Mouse (Mus musculus): ENCODE measurements around the gene Mrto4. TPM values are rescaled to one million over a fixed set of nuclear protein-coding genes. Genes with fewer than 3 reads are reported as not detected.

Mrto4 gene
- 29.4 and 37.3 TPM in 2 replicates for polyA plus RNA-seq (2012; rRNA removed)

DNA sequence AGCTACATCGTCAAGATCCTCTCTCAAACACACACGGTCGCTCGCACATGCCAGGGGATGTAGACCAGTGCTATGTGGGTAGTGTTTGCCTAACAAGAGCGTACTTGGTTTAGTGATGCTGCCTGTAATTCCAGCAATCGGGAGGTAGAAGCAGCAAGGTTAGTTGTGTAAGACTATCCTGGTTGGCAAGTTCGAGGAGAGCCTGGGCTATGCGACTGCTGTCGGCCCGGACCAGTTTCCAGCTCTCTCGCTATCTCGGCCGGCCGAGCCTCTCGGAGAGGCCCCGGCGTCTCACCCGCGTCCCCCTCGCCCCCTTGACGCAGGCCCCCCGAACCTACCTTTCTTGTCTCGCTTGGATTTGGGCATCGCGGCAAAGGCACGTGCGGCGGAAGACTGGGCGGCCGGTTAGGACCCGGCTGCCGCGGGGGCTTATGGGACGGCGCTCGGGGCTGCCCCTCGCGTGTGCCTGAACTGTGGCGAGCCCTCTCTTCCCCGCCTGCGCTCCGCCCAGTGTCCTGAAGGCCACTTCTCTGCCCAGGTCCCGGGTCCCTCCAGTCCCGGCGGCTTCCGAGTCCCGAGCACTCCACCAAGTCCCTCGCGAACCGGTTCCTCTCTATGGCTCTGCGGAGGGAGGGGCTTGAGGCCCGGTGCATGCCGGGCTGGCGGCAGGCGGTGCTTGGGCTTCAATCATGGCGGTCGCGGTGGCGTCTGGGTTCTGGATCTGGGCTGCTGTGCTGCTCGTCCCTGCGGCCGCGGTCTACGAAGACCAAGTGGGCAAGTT is at the start of gene Mrto4, which contains the start of the genes Emc1 and Ubr4:
Gene Mrto4 (minus strand): TSS at position 646 of the 781 bp plus-strand sequence.
Gene Emc1 (plus strand): TSS at position 657 of the 781 bp plus-strand sequence.
Gene Ubr4 (plus strand): TSS at position 679 of the 781 bp plus-strand sequence.

DNA sequence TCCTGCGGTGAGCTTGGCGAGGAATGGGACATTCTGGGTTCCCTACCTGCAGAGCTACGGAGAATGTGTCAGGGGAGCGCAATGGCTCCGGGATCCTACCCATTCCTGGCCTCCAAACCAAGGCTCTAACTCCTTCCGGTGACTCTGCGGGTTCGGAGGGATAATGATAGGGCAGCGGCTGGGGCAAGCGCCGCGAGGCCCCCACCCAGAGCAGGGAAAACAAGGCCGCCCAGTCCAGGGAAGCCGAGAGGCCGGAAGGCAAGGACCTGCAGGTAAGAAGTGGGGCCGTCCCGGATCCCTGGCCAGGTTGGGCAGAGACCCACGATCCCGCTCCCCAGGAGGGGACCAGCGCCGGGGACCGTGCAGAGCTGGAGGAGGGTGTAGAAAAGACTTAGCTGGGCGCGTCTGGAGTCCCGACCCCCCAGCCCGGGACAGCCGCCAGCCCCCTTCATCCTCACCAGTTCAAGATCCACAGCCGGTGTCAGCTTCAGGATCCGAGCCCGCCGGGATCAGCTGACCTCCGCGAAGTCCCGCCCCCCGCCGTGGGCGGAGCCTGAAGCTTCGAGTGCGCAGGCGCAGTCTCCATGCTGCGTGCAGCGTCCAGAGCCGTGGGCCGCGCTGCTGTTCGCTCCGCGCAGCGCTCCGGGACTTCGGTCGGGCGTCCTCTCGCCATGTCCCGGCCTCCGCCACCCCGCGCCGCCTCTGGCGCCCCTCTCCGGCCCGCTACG is 42.0 kb downstream of the Mrto4 start, which contains the start of the genes Pqlc2 and Akr7a5:
Gene Pqlc2 (minus strand): TSS at position 538 of the 728 bp plus-strand sequence.
Gene Akr7a5 (plus strand): TSS at position 574 of the 728 bp plus-strand sequence.

Other genes starting within 250 kb of the Mrto4 start
- 37.0 and 45.4 TPM in 2 replicates for gene Minos1, start 221.5 kb downstream of the Mrto4 start, polyA plus RNA-seq (2012; rRNA removed)
- 234 and 293 TPM in 2 replicates for gene Capzb, start 159.7 kb downstream of the Mrto4 start, polyA plus RNA-seq (2012; rRNA removed)
- 31.9 and 36.0 TPM in 2 replicates for gene Pqlc2, start 41.9 kb downstream of the Mrto4 start, polyA plus RNA-seq (2012; rRNA removed)
- 84.8 and 105 TPM in 2 replicates for gene Akr7a5, start 41.8 kb downstream of the Mrto4 start, polyA plus RNA-seq (2012; rRNA removed)
- 45.6 and 62.3 TPM in 2 replicates for gene Emc1, start within 50 bp of the Mrto4 start, polyA plus RNA-seq (2012; rRNA removed)
- 210 and 261 TPM in 2 replicates for gene Ubr4, start within 50 bp of the Mrto4 start, polyA plus RNA-seq (2012; rRNA removed)
- gene Iffo2, start 178.0 kb upstream of the Mrto4 start, polyA plus RNA-seq (2012; rRNA removed): 10.3 and 10.8 TPM in 2 replicates